Mouse (Mus musculus) thymus, postnatal 10 days (tissue): Measurements from ENCODE around the gene Tacc3.

Experiments used
- DNase-seq, 2 experiments: peaks; one replicate each; pipeline ENCODE4 v3.0.0; 2021; ENCODE audit warnings: low spot score in 2 of 2

Gene Tacc3

GRCm38 (mm10) chr5:33655251-33655840 is 2.6 kb upstream of the Tacc3 start:
- no peak for DNase-seq

- no peak for DNase-seq
Measured at GRCm38 (mm10) chr5:33656739-33657138, 1.2 kb upstream of the Tacc3 start.

- DNase-seq: peak in 1 of 2 experiments; percentile 64
Measured at GRCm38 (mm10) chr5:33657251-33657786, 609 bp upstream of the Tacc3 start.

GRCm38 (mm10) chr5:33658664-33659050 is 729 bp downstream of the Tacc3 start:
- DNase-seq: no peak

GRCm38 (mm10) chr5:33668223-33668622 is 10.3 kb downstream of the Tacc3 start:
- peak in 1 of 2 experiments; percentile 57 for DNase-seq

- DNase-seq: no peak
Measured at GRCm38 (mm10) chr5:33671659-33672058, 13.7 kb downstream of the Tacc3 start.

GRCm38 (mm10) chr5:33674439-33674838 is 16.5 kb downstream of the Tacc3 start:
- DNase-seq: no peak

- DNase-seq: peak in 1 of 2 experiments; percentile 40
Measured at GRCm38 (mm10) chr5:33675964-33676363, 18.0 kb downstream of the Tacc3 start.

GRCm38 (mm10) chr5:33678244-33678643 is 20.3 kb downstream of the Tacc3 start:
- DNase-seq: no peak

- no peak for DNase-seq
Measured at GRCm38 (mm10) chr5:33681044-33681443, 23.1 kb downstream of the Tacc3 start.

GRCm38 (mm10) chr5:33681611-33682388 is 23.9 kb downstream of the Tacc3 start:
- no peak for DNase-seq

- no peak for DNase-seq
Measured at GRCm38 (mm10) chr5:33682963-33683362, 25.0 kb downstream of the Tacc3 start.

- DNase-seq: peak in 1 of 2 experiments; percentile 25
Measured at GRCm38 (mm10) chr5:33683897-33684652, 26.1 kb downstream of the Tacc3 start.

GRCm38 (mm10) chr5:33684932-33685331 is 27.0 kb downstream of the Tacc3 start:
- no peak for DNase-seq

- no peak for DNase-seq
Measured at GRCm38 (mm10) chr5:33687142-33687541, 29.2 kb downstream of the Tacc3 start.

- DNase-seq: no peak
Measured at GRCm38 (mm10) chr5:33688278-33689220, 30.6 kb downstream of the Tacc3 start.

- no peak for DNase-seq
Measured at GRCm38 (mm10) chr5:33689221-33689844, 31.4 kb downstream of the Tacc3 start.

GRCm38 (mm10) chr5:33689852-33690645 is 32.1 kb downstream of the Tacc3 start:
- DNase-seq: no peak

- DNase-seq: no peak
Measured at GRCm38 (mm10) chr5:33692393-33692792, 34.5 kb downstream of the Tacc3 start.

GRCm38 (mm10) chr5:33694461-33694847 is 36.5 kb downstream of the Tacc3 start:
- no peak for DNase-seq
